Mouse (Mus musculus) heart, embryonic 16.5 days (tissue): ENCODE data around the gene Six2. TPM values are rescaled to one million over a fixed set of nuclear protein-coding genes. Genes with fewer than 3 reads are reported as not detected.

Experiments
- ATAC-seq: fragments of 200-750 bp; cut with Nextera tagmentation; replicated peaks from 2 replicates; pipeline ENCODE4 v1.8.0; 2017; ENCODE audit warnings: moderate number of reproducible peaks; ENCODE audit not compliant: insufficient read depth, low FRiP score; ENCODE audit errors: extremely low read depth
- H3K27ac ChIP-seq: fragments of 300-500 bp; sonication (generic); 2 replicates; pipeline ENCODE4 v1.5.1; 2014; ENCODE audit warnings: mild to moderate bottlenecking, low read length, control low read depth, moderate library complexity
- H3K27me3 ChIP-seq: fragments of 300-500 bp; sonication (generic); 2 replicates; pipeline ENCODE4 v1.6.1; 2014; ENCODE audit warnings: low read length, mixed read lengths; ENCODE audit not compliant: control insufficient read depth, insufficient read depth
- H3K36me3 ChIP-seq: fragments of 300-500 bp; sonication (generic); 2 replicates; pipeline ENCODE4 v1.6.1; 2014; ENCODE audit not compliant: control insufficient read depth, insufficient read depth
- H3K4me1 ChIP-seq: fragments of 300-500 bp; sonication (generic); 2 replicates; pipeline ENCODE4 v1.6.1; 2014; ENCODE audit warnings: low read length, mixed read lengths; ENCODE audit not compliant: control insufficient read depth, insufficient read depth
- H3K4me2 ChIP-seq: fragments of 300-500 bp; sonication (generic); 2 replicates; pipeline ENCODE4 v1.6.1; 2014; ENCODE audit warnings: low read depth, mild to moderate bottlenecking, control low read depth, low read length
- H3K4me3 ChIP-seq: fragments of 300-500 bp; sonication (generic); 2 replicates; pipeline ENCODE4 v1.5.1; 2014; ENCODE audit warnings: mild to moderate bottlenecking, control low read depth, low read length
- H3K9ac ChIP-seq: fragments of 300-500 bp; sonication (generic); 2 replicates; pipeline ENCODE4 v1.6.1; 2014; ENCODE audit warnings: low read length, control low read depth
- H3K9me3 ChIP-seq: fragments of 300-500 bp; sonication (generic); replicated peaks from 2 replicates; pipeline ENCODE4 v1.6.1; 2016; ENCODE audit warnings: low read length; ENCODE audit not compliant: control insufficient read depth
- WGBS: fragments of 180-500 bp; shearing (Covaris S2); extraction: QIAGEN DNeasy Blood & Tissue Kit; methylation state at CpG from one replicate; pipeline ENCODE4 v1.1.7; 2014; 5-methylcytosine and 5-hydroxymethylcytosine counted together
- polyA plus RNA-seq: library from polyadenylated mRNA; unstranded; fragments of >200 nt; fragmentation: Nextera tagmentation; extraction: Ambion mirVana; gene quantifications from 2 replicates; pipeline ENCODE4 v1.2.1, GENCODE M21; 2015

Gene Six2
- polyA plus RNA-seq, 1 experiment from 2014 or later: 1.0 TPM

GRCm38 (mm10) chr17:85680851-85681550 is 7.1 kb downstream of the Six2 start:
- no peak overlapping the region for H3K27ac ChIP-seq
- peaks cover 2% of the 10 kb centered on the region; the same call in 1 of the 2 replicates for H3K4me1 ChIP-seq
- no peak overlapping the region for H3K9ac ChIP-seq
- no peaks in the 10 kb centered on the region for H3K9me3 ChIP-seq
- no peak overlapping the region for H3K4me2 ChIP-seq
- peak overlapping the region; percentile 37 for H3K4me3 ChIP-seq
- peaks cover 80% of the 10 kb centered on the region for H3K27me3 ChIP-seq
- no peaks in the 10 kb centered on the region for H3K36me3 ChIP-seq
- 8% methylated on average over 19 of the region's 19 CpGs for WGBS
- no peak for ATAC-seq

- WGBS: 4% methylated on average over 21 of the region's 21 CpGs
- no peak for ATAC-seq
- Histone ChIP-seq H3K36me3 (no peaks in the 10 kb centered on the region), H3K4me2 (peak overlapping the region; percentile 57), H3K27me3 (peaks cover 78% of the 10 kb centered on the region), H3K9ac (no peak overlapping the region), H3K27ac (no peak overlapping the region), H3K4me3 (peak overlapping the region; percentile 37), H3K9me3 (no peaks in the 10 kb centered on the region), H3K4me1 (peaks cover 2% of the 10 kb centered on the region; the same call in 1 of the 2 replicates)
Observed at GRCm38 (mm10) chr17:85680116-85680850, 7.8 kb downstream of the Six2 start.

GRCm38 (mm10) chr17:85679651-85680050 is 8.4 kb downstream of the Six2 start:
- WGBS: 1% methylated on average over 15 of the region's 15 CpGs
- Histone ChIP-seq H3K9me3 (no peaks in the 10 kb centered on the region), H3K4me3 (peak overlapping the region; percentile 37), H3K36me3 (no peaks in the 10 kb centered on the region), H3K4me1 (peaks cover 2% of the 10 kb centered on the region; the same call in 1 of the 2 replicates), H3K4me2 (peak overlapping the region; percentile 57), H3K9ac (no peak overlapping the region), H3K27ac (no peak overlapping the region), H3K27me3 (peaks cover 75% of the 10 kb centered on the region)
- ATAC-seq: no peak

- WGBS: 3% methylated on average over 20 of the region's 20 CpGs
- Histone ChIP-seq H3K9me3 (no peaks in the 10 kb centered on the region), H3K9ac (no peak overlapping the region), H3K4me1 (no peaks in the 10 kb centered on the region), H3K27me3 (peaks cover 32% of the 10 kb centered on the region), H3K36me3 (no peaks in the 10 kb centered on the region), H3K27ac (no peak overlapping the region), H3K4me3 (peak overlapping the region; percentile 32), H3K4me2 (peak overlapping the region; percentile 54)
- ATAC-seq: peak; percentile 67
Observed at GRCm38 (mm10) chr17:85664618-85665320, 23.3 kb downstream of the Six2 start.

- H3K4me3 ChIP-seq: no peak overlapping the region; the same call in 1 of the 2 replicates
- H3K27ac ChIP-seq: no peak overlapping the region
- H3K9ac ChIP-seq: no peak overlapping the region
- no peaks in the 10 kb centered on the region for H3K9me3 ChIP-seq
- WGBS: 49% methylated on average over 2 of the region's 2 CpGs
- no peak for ATAC-seq
- no peaks in the 10 kb centered on the region for H3K4me1 ChIP-seq
- H3K27me3 ChIP-seq: peaks cover 32% of the 10 kb centered on the region
- H3K4me2 ChIP-seq: peak overlapping the region; percentile 54; the same call in 1 of the 2 replicates
- H3K36me3 ChIP-seq: no peaks in the 10 kb centered on the region
Observed at GRCm38 (mm10) chr17:85664202-85664601, 23.9 kb downstream of the Six2 start.

DNA sequence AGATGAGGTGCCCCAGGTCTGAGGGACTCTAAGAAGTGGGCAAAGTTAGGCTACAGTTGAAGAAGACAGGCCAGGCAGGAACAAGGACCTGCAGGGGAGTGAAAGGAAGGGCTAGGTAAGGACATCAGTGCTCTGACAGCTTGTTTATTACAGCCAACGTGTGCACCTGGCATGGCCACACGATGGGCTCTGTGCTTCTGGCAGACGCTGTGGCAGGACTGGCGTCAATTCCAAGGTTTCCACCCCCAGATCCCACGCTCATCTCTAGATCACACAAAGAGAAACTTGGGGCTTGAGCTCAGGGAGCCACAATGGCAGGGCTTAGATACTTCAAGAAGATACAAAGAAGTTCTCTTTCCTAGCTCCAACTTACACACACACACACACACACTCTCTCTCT is 26.6 kb downstream of the Six2 start:
- Histone ChIP-seq H3K27ac (no peak overlapping the region), H3K9ac (no peak overlapping the region), H3K4me2 (no peak overlapping the region), H3K4me3 (no peak overlapping the region), H3K4me1 (no peaks in the 10 kb centered on the region), H3K36me3 (no peaks in the 10 kb centered on the region), H3K9me3 (no peaks in the 10 kb centered on the region), H3K27me3 (peaks cover 32% of the 10 kb centered on the region)
- 58% methylated on average over 5 of the region's 5 CpGs for WGBS
- ATAC-seq: no peak

DNA sequence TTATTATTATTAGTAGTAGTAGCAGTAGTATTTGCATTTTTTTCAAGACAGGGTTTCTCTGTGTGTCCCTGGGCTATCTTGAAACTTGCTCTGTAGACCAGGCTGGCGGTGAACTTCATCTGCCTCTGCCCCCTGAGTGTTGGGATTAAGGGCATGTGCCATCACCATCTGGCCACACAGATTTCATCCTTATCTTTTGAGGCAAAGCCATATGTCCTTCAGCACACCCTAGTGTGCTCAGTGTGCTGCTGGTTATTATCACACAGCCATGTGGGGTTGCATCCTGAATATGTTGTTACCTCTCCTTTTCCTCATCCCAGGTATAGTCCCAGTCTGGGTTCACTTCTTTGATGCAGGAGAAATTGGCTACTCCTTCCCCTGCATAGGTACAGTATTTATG is 28.1 kb downstream of the Six2 start:
- Histone ChIP-seq H3K4me2 (no peak overlapping the region), H3K4me1 (no peaks in the 10 kb centered on the region), H3K4me3 (no peak overlapping the region), H3K27me3 (peaks cover 25% of the 10 kb centered on the region), H3K27ac (no peak overlapping the region), H3K36me3 (no peaks in the 10 kb centered on the region), H3K9ac (no peak overlapping the region), H3K9me3 (no peaks in the 10 kb centered on the region)
- ATAC-seq: no peak
- WGBS: 52% methylated on average over 1 of the region's 1 CpGs

DNA sequence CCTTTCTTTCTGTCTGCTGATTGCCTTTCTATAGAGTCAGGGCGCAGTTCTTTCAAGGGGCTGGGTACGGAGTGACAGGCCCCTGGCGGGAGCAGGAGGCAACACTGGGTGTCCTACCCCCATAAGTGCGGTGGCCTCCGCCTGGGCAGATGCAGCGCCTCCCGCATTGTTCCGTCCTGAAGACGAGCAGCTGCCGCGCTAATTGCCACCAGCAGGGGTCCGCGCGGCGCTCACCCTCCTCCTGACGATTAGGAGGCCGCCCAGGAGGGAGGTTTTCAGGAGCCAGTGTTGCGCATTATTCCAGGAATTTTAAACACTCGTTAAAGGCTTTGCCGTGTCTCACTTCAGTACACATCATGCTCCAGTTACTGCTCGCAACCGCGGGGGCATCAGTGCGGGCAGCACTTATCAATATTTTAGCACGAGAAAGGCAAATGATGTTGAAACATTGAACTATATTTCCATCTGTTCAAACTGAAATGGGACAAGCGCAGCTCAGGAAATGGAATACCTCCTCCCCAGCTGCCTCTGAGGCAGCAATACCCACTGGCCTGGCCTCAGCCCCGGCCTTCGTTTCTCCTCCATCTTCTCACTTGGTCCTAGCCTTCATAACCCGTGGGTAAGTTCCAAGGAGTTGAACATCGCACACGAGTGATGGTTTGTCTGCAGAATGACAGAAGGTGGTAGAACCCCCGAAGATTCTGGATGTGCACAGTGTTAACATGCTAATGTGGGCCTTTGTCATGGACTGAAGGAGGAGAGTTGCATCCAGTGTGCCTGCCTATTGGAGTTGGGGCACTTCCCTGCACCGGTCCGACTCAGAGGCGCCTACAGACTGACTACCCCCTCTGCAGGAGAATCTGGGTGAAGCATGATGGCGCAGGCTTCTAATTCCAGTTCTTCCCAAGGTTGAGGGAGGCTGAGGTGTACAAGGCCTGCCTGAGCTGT is 42.1 kb downstream of the Six2 start:
- Histone ChIP-seq H3K4me2 (peak overlapping the region; percentile 68), H3K9me3 (peaks cover 2% of the 10 kb centered on the region; the same call in 1 of the 2 replicates), H3K27ac (no peak overlapping the region), H3K4me1 (0 out of 2 replicates have a peak, but pooled peaks cover 6% of the 10 kb centered on the region), H3K27me3 (peaks cover 61% of the 10 kb centered on the region), H3K9ac (no peak overlapping the region), H3K4me3 (peak overlapping the region; percentile 44), H3K36me3 (no peaks in the 10 kb centered on the region)
- WGBS: 3% methylated on average over 36 of the region's 36 CpGs
- 0 out of 2 replicates have a peak, but pooled peaks have one; percentile 14 for ATAC-seq
